Mouse (Mus musculus): ENCODE measurements around the gene Brinp3.
"Not testable (repeated sequence)": the region's sequence is repeated elsewhere in the genome, so short reads cannot be mapped to it uniquely, and the experiment has no call there.

The Brinp3 gene

DNA sequence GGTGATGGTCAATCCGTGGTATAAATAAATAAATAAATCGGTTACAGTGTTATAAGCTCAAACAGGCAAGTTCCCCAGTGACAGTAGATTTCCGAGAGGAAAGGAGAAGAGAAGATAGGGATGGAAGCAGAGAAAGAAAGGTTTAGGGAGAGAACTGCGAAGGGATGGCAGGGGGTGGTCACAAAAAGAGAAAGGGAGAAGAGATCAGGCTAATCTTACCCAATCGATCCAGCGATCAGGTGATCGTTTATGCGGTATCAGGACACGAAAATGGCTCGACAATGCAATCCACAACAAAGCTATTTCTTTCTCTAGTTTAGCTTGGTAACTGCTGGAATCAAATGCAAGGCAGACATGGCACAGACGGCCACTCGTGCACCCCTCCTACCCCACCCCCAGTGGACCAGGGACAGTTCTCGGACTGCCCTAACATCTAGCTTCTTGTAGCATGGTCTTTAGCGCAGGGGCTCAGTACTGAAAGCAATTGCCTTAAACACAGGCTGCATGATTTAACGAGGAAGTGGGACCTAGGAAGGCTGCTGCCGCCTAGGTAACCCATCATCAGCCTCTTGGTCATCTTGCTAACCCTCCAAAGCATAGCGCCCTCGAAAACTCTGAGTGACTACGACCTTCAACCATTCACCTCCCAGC, at the start of gene Brinp3:
Gene Brinp3 (plus strand): TSS at position 80 of the 651 bp plus-strand sequence.
- no peak for DNase-seq (ENCODE audit: low spot score in 2 of 2)

DNA sequence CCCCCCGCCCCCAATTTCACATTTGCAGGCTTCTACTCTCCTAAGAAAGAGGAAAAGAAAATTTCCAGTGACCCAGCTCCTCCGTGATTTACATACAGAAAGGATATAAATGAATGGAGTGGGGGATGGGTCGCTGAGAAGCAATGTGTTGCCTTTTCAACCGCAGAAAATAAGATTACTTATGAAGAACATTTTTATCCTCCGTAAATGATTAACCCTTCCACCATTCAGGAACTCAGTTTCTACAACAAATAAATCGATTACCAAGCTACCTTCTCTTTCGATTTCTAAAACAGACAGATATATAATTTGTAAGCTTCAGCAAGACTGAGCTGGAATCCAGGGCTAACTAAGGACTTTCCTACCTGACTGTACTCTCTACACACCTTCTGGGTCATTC, 339 bp upstream of the Brinp3 start:
- no peak for DNase-seq (ENCODE audit: low spot score in 2 of 2)

DNA sequence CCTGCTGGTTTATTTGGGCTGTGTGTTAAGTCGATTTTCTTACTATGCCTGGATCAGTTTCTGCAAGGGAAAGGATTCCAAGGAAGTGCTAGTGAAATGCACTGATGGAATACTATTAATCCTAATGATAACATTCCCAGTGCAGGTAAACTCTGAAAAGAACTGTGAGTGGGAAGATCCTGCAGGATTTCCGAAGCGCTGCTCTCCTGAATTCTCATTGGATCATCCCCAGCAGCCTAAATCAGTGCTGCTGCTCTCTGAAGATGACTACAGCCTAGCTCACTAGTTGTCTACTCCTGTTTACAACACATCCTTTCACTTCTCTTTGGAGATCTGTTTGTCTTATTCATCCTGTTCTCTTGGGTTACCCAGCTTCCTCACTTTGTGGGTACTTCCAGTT, 826 bp downstream of the Brinp3 start:
- no peak for DNase-seq (ENCODE audit: low spot score in 2 of 2)

DNA sequence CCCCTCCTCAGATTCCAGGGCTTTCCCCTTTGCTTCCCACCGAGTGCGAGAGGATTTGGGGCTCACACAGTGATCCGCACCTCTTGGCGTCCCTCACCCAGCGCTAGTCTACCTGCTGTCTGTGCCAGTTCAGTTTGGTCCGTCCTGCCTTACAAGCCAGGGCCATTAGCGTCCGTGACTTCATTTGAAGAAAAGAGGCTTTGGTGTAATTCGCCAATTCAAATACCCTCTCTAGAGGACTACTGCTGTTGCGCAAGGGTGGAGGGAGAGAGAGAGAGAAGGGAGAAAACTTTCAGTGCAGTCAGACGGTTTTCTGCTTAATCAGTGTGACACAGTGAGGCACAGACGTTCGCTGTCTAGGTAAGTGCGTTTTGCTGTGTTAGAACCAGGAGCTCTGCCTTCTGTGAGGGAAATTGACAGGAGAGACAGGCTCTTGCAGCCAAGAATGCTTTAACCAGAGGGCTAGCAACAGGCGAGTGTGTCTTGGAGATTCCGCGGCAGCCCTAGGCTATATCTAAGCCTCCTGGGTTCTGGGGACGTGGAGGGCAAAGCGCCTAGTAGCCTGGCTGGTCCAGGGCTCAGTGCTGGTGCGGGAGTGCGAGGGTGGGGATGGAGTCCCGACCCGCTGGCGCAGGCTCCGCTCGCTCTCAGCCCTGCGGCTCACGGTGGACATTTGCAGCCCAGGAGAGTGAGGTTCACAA, 3.0 kb downstream of the Brinp3 start:
- DNase-seq (ENCODE audit: low spot score in 2 of 2): peak in 1 of 2 experiments; percentile 57

DNA sequence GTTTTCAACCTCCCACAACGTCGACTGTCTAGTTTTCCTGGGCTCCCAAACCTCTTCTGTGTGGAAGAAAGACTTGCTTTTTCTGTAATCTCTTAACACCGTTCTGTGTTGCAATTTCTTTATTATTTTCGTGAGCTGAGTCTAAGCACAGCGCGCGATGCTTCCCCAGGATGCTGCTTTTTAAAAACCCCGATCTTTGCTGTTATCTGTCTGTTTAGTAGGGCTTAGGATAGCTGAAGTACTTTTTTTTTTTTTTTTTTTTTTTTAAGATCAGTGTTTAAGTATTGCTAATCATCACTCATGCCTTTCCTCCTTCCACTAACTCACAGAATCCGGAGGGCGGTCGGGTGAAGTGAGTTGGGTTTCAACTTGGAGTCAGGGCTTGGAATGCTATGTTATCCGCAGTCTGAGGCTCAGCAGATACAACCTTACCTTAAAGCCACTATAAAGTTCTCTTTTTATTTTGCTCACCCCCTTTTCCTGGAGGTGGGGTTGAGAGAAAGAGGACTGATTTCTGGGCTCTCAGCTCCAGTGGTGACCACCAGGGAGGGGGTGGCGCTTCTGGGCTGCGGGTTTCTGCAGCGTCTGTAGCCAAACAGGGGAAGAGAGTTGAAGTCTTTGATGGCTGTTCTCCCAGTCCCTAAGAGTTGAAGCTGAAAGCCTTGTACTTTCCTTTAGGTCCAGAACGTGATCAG, 3.7 kb downstream of the Brinp3 start:
- no peak for DNase-seq (ENCODE audit: low spot score in 2 of 2)

DNA sequence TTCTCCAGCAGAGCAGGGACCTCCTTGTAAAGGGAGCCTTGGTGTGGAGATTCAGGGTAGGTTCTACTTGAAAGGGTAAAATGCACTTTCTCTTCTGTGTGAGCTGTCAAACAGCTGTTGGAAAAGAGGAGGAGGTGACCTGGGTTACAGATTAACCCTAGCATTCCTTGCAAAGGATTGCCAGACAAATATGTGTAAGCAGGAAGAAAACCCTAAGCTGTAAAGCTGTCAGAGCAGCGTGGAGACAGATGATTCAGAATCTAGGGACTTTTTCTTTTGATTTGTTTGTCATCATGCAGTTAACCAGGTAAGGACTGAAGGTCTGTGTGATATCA, 4.2 kb downstream of the Brinp3 start:
- DNase-seq (ENCODE audit: low spot score in 2 of 2): no peak

DNA sequence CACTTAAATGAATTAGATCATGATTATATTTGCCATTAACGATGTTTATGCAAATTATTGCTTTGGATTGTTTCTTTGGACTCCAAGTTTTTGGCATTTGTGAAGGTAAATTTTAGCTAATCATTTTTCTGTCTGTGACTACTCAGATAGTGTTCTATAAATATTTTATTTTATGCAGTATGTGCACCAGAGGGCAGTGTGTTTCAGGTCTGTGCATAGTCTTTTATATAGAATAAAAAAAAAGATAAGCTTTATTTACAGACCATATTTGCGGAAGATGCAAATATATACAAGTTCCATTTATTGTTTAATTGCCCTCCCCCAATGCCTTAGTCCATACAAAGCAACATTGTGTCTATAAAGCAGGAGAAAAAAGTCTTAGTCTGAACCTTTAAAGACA, 20.8 kb downstream of the Brinp3 start:
- no peak for DNase-seq (ENCODE audit: low spot score in 2 of 2)

DNA sequence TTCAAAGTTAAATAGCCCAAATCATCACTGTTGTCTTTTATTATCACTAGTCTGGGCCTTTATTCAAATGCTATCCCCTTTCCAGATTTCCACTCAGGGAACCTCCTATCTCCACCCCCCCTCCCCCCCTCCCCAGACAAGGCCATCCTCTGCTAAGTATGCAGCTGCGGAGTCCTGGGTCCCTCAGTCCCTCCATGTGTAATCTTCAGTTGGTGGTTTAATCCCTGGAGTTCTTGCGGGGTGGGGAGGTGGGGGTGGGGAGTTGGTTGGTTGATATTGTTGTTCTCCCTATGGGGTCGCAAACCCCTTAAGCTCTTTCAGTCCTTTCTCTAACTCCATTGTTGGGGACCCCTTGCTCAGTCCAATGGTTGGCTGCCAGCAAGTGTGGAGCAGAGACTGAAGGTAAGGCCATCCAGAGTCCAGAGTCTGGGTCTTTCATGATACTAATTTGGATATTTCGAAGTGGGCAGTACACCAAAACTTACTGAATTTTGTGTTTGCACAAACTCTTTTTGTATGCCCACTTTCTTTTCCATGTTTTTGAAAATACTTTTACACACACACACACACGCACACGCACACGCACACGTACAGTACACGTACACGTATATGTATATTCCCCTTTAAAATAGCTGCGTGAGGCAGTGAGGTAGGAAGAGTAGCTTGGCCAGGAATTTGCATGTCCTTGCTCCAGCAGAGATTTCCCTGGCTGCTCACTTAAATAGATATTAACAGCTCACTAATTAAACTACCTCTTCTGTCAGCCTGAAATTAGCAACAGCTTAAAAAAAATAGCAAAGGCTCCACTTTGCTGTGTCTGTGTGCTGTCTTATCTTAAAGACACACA, 29.4 kb downstream of the Brinp3 start:
- no peak for DNase-seq (ENCODE audit: low spot score in 2 of 2)

DNA sequence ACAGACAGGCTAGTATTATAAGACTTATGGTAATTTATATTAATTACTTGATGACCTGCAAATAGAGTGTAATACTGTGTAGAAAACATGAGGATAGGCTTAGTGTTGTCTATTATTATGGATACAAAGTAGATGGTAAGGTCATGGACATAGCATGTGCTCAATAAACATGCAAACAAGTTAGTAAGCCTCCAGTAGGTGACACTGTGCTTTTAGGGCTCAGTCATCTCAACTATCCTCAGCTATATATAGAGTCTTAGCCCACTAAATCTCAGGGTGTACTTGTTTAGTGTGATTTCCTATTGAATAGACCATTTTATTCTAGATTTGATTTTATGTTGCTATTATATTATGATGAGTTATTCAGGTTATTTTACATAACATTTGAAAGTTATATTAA, 34.0 kb downstream of the Brinp3 start:
- DNase-seq (ENCODE audit: low spot score in 2 of 2): no peak

DNA sequence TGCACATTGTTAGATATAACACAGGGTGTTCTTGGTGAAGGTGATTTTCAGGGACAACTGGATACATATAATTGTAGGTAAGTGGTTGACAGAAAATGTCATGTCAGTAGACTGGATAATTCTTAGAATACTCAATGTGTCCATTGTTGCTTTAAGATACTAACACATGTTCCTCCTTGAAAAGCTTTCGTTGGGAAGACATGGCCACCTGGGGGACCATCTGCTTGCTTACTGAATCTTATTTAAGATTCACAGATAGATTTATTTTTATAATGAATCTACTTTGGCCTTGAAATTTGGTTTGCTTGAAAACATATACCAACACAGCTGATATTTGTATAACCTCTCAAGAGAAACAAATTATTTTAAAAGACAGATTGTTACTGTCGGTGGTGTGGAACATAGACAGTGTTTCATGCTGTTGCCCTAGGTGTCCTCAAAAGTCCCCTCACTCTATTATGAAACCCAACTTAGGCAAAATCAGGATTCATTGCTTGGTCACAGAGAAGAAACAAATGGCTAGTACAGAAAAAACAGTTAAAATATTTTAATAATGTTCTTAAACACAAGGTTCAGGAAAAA, 52.4 kb downstream of the Brinp3 start:
- no peak for DNase-seq (ENCODE audit: low spot score in 2 of 2)

DNA sequence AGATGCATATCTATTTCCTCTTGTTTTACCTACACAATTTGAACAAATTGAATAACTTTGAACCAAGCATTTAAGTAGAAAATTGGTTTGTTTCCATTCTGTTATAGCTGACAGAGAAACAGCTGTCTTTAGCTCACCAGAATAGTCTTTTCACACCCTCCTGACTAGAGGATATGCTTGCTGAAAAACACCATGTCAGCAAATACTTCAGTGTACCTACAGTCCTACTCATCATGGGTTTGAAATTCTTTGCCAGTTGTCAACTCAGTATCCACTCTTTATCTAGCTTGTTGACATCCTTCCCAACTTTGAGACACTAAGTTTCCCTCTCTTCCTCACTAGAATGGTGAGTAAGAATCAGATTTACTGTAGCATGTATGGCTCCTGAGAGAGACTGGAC, 62.4 kb downstream of the Brinp3 start:
- DNase-seq (ENCODE audit: low spot score in 2 of 2): no peak

DNA sequence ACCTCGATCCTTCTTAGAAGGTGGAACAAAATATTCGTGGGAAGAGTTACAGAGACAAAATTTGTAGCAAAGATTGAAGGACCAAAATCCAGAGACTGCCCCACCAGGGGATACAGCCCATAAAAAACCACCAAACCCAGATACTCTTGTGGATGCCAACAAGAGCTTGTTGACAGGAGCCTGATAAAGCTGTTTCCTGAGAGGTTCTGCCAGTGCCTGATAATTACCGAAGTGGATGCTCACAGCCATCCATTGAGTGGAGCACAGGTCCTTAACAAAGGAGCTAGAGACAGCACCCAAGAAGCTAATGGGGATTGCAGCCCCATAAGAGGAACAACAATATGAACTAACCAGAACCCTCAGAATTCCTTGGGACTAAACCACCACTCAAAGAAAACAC, 67.6 kb downstream of the Brinp3 start:
- DNase-seq (ENCODE audit: low spot score in 2 of 2): no peak

DNA sequence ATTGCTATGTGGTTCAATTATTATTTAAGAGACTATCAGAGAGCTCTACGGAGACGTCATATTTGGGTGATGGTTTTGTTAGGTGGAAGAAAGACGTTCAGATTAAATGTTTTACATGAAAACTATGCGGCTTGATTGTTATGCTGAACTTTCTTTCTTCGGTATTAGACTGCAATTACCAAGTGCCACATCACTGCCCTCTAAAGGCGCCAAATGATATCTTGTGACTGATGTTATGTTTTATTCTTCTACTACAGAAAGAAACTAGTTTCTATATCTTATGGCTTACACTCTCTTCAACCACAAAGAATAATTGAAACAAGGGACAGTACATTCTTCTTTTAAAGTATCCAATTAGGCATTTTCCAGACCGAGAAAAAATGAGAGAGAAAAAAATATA, 89.6 kb downstream of the Brinp3 start:
- no peak for DNase-seq (ENCODE audit: low spot score in 2 of 2)

DNA sequence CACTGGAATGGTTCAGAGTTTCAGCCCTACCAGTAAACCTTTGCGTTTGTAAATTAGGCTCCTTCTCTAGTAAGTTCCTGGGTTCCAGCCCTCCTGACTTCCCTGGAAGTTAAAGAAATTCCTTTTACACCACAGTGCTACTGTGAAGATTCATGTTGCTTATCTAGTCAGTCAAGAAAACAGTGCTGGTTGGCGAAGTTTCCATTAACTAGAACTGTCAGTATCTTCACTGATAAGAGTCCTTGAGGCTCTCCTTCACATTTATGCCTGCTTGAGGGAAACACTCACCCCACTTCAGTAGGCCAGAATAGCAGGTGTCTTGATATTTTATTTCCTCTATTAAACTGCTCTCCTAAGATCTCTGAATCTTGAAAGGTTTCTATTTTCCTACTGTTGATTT, 138.3 kb downstream of the Brinp3 start:
- DNase-seq (ENCODE audit: low spot score in 2 of 2): no peak

DNA sequence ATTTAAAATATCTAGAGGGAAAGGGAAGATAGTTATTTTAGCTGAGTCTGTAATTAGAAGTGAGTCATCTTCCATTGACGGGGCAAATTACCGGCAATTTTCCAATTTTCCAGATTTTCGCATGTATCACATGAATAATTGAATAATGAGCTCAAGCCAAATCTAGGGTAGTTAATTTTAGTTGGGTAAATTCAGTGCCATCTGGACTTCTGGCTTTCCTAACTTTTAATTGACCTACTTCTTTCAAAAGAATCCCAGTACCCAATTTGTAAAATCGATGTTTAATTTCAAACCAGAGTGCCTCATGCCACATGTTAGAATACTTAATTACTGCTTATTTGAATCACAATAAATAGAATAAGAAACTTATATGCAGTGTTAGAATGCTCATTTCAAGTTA, 162.7 kb downstream of the Brinp3 start:
- no peak for DNase-seq (ENCODE audit: low spot score in 2 of 2)

DNA sequence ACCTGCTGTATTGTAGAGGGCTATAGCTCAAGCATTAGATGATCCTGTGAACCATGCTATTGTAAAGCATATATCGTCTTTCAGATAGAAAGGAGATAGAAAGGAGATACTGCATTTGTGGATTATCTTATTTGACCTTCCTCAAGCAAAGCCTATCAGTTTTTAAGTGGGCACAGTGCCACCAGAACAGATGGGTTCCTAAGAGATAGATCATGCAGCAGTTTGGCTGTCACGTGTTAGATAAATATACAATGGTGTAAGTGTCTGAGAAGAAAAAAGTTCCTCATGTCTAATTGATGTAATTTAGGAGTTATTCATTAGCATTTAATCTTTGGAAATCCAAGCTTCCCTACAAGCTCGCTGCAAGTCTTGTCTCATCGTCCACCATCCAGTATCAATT, 206.2 kb downstream of the Brinp3 start:
- no peak for DNase-seq (ENCODE audit: low spot score in 2 of 2)

DNA sequence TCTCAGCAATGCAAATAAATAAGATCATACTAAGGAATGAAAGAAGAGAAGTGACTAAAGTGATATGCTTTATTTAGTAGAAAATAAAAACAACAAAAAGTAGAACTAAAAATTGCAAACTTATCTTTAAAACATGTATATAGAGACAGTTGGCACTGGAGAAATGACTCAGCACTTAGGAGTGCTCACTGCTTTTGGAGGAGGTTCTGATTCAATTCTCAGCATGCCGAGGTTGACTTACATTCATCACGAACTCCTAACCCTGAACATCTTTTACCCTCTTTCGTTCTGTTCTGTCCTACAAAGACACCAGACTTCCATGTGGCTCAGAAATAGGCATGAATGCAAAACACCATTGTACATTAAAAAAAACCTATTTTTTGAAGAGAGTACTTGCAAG, 225.0 kb downstream of the Brinp3 start:
- DNase-seq (ENCODE audit: low spot score in 2 of 2): no peak

DNA sequence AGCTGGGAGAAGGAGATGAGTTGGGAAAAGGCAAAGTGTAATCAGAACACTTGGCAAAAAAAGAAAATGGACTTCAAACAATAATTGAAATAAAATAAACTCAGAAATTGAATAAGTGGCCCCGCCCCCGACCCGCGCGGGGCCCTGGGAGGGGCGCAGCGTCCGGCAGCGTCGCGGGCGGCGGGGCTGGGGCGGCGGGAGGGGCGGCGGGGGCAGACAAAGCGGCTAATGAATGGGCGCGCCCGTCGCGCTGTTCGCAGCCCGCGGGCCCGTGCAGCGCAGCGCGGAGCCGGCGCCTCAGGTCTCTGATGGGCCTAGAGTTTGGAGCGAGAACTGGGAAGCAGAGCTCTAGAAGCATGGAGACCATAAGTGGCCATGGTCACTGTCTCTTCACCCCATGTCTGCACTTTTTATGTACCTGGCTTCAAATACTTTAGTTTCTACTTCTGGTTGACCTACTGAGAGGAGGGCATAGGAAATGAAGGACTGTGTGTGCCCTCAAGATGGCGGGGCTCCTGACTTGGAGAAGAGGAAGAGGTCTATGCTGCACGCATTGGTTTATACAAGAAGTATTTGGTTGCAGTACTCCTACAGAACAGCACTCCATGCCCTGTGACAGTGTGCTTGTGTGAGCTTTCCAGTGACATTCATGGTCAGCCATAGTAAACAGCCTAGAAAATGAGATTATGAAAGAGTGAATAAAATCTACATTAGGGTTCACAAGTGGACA, 230.4 kb downstream of the Brinp3 start:
- not testable (repeated sequence) for DNase-seq (ENCODE audit: low spot score in 2 of 2)

DNA sequence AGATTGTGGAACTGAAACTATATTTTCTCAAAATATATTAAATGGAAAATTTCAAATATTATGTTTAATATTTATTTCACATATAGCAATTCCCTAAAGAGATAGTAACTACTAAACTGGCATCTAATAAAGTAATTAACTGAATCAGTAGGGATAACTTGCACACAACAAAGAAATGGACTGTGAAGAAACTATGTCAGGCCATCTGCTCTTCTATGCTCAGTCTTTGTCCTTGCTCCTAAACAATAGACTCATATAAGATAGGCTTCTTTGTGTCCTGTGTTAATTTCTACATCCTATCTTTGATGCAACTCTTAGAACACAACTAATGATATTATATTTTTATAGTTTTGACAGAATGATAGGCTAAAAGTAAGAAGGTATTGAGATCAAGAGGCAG, 256.5 kb downstream of the Brinp3 start:
- no peak for DNase-seq (ENCODE audit: low spot score in 2 of 2)

DNA sequence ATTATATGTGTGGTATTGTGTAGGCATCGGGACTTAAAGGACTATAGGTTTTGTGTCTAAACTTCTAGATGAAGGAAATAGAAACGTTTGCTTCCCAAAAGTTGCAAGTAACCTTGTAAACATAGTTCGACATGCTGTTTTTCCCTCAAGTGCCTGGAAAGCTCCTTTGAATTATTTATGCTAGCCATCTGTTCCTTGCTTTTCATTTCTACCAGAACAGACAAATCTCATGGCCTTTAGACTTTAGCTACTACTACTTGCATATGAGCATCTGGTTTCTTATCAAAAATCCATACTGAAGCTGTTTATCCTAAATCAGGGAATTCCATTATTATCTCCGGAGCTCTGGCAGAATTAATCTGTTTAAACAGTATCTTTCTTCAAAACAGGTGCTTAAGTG, 288.7 kb downstream of the Brinp3 start:
- no peak for DNase-seq (ENCODE audit: low spot score in 2 of 2)

DNA sequence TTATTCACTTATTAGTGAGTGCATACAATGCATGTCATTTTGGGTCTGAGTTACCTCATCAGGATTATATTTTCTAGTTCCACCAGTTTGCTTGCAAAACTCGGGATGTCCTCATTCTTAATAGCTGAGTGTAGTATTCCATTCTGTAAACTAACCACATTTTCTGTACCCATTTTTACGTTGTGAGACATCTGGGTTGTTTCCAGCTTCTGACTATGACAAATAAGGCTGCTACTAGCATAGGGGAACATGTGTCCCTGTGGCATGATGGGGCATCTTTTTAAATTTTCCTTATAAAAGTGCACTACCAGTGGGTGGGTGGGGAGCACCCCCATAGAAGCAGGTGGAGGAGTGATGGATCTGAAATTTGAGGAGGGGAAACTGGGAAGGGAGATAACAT, 292.7 kb downstream of the Brinp3 start:
- DNase-seq (ENCODE audit: low spot score in 2 of 2): no peak

All from spleen, postnatal 4 days (tissue).